ENCODE assay signal across 22 mouse cellular contexts in the genomic region with DNA sequence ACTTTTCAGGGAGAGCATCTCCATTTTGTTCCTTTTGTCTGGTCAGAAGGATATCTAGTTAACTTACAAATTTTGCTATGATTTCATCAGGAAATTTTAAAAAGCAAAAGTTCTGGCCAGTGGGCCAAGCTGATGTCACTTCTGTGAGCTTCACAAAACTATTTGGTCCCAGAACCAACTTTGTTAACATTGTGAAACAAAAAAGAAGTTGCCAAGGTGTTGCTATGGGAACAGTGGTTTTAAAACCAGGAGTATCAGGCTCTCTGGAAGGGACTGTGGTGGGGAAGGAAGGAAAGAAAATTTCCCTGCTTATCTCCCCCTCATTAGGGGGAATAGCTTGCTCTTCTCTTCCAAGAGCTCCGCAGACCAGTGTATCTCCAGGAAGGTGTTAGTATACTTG.
DNase-seq lines count a peak whose midpoint lies in the region; ATAC-seq and TF ChIP-seq lines count a peak whose summit lies in the region.
"Had no signal": no experiment of that assay in that cellular context is flagged by ENCODE, and none has a peak within 500 bp of the region (broad histone marks: within the 10 kb centered on the region; RNA-seq: fewer than 3 reads in every experiment).

No protein-coding gene starts in this region.

- no peak for TF ChIP-seq CTCF in lung, embryonic 14.5 days (IDR thresholded peaks at IDR 0.05; ENCODE audit: low read depth)
- TF ChIP-seq CTCF in stomach, postnatal 0 days (IDR thresholded peaks at IDR 0.05; ENCODE audit: low read depth): no peak

- H3K27me3 ChIP-seq in heart, embryonic 12.5 days (replicated peaks): no peaks in the 10 kb centered on the region
- no peaks in the 10 kb centered on the region for H3K27me3 ChIP-seq in lung, embryonic 14.5 days (ENCODE audit: insufficient read depth, low read length)
- no peaks in the 10 kb centered on the region for H3K27me3 ChIP-seq in stomach, postnatal 0 days (ENCODE audit: control insufficient read depth, insufficient read depth, low read length)
- H3K27me3 ChIP-seq in intestine, embryonic 16.5 days (replicated peaks; ENCODE audit: control insufficient read depth, insufficient read depth, low read length): no peaks in the 10 kb centered on the region
- H3K27me3 ChIP-seq: embryonic facial prominence, embryonic 12.5 days; liver, embryonic 13.5 days; lung, embryonic 15.5 days; midbrain, embryonic 15.5 days; neural tube, embryonic 12.5 days had no signal

- H3K9ac ChIP-seq in heart, embryonic 12.5 days: no peak overlapping the region
- H3K9ac ChIP-seq in lung, embryonic 14.5 days: no peak overlapping the region
- no peak overlapping the region for H3K9ac ChIP-seq in stomach, postnatal 0 days (ENCODE audit: low read length)
- no peak overlapping the region for H3K9ac ChIP-seq in intestine, embryonic 16.5 days (ENCODE audit: low read depth, low read length)
- H3K9ac ChIP-seq: embryonic facial prominence, embryonic 12.5 days; liver, embryonic 13.5 days; lung, embryonic 15.5 days; midbrain, embryonic 15.5 days; neural tube, embryonic 12.5 days had no signal

- no peak overlapping the region for H3K4me2 ChIP-seq in heart, embryonic 12.5 days
- H3K4me2 ChIP-seq in lung, embryonic 14.5 days: no peak overlapping the region
- no peak overlapping the region for H3K4me2 ChIP-seq in stomach, postnatal 0 days (replicated peaks; ENCODE audit: low read depth)
- no peak overlapping the region for H3K4me2 ChIP-seq in intestine, embryonic 16.5 days (ENCODE audit: low read depth, low read length)
- H3K4me2 ChIP-seq: embryonic facial prominence, embryonic 12.5 days; liver, embryonic 13.5 days; lung, embryonic 15.5 days; midbrain, embryonic 15.5 days; neural tube, embryonic 12.5 days had no signal

- no peak for TF ChIP-seq EP300 in stomach, postnatal 0 days (optimal IDR thresholded peaks at IDR 0.05)

- intact Hi-C loops in heart, postnatal 14 days (cut with DNase I): no loop called here
- intact Hi-C loops in heart, postnatal 25 days (cut with DNase I): no loop called here

- no peak for ATAC-seq in heart, embryonic 12.5 days (ENCODE audit: insufficient number of reproducible peaks, low FRiP score)
- no peak for ATAC-seq in lung, embryonic 14.5 days (ENCODE audit: insufficient read depth)
- no peak for ATAC-seq in stomach, postnatal 0 days (ENCODE audit: low FRiP score, low TSS enrichment)
- no peak for ATAC-seq in intestine, embryonic 16.5 days
- ATAC-seq: midbrain, embryonic 15.5 days had no signal

- 32% methylated on average over 1 of the region's 1 CpGs for WGBS in heart, embryonic 12.5 days
- WGBS in lung, embryonic 14.5 days: 54% methylated on average over 1 of the region's 1 CpGs
- WGBS in stomach, postnatal 0 days: 60% methylated on average over 1 of the region's 1 CpGs
- 75% methylated on average over 1 of the region's 1 CpGs for WGBS in intestine, embryonic 16.5 days

- no peak overlapping the region for H3K27ac ChIP-seq in heart, embryonic 12.5 days (ENCODE audit: poor library complexity, severe bottlenecking)
- no peak overlapping the region for H3K27ac ChIP-seq in lung, embryonic 14.5 days (ENCODE audit: low read depth)
- no peak overlapping the region for H3K27ac ChIP-seq in stomach, postnatal 0 days (replicated peaks)
- no peak overlapping the region for H3K27ac ChIP-seq in intestine, embryonic 16.5 days (ENCODE audit: low read length)
- H3K27ac ChIP-seq: embryonic facial prominence, embryonic 12.5 days; liver, embryonic 13.5 days; lung, embryonic 15.5 days; midbrain, embryonic 15.5 days; neural tube, embryonic 12.5 days had no signal

- H3K9me3 ChIP-seq in heart, embryonic 12.5 days (replicated peaks): 0 out of 2 replicates have a peak, but pooled peaks cover 5% of the 10 kb centered on the region
- no peaks in the 10 kb centered on the region for H3K9me3 ChIP-seq in lung, embryonic 14.5 days (ENCODE audit: low read depth, low read length)
- no peaks in the 10 kb centered on the region for H3K9me3 ChIP-seq in stomach, postnatal 0 days (ENCODE audit: control insufficient read depth, low read length)
- 0 out of 2 replicates have a peak, but pooled peaks cover 3% of the 10 kb centered on the region for H3K9me3 ChIP-seq in intestine, embryonic 16.5 days (ENCODE audit: control insufficient read depth, low read length)
- H3K9me3 ChIP-seq: embryonic facial prominence, embryonic 12.5 days; liver, embryonic 13.5 days; lung, embryonic 15.5 days; midbrain, embryonic 15.5 days; neural tube, embryonic 12.5 days had no signal

- peak; percentile 64 to 66 for DNase-seq in heart, adult 18-20 months
- DNase-seq in lung, embryonic 14.5 days: peak; percentile 18
- no peak for DNase-seq in lung, postnatal 4 days
- peak; percentile 17 to 47 for DNase-seq in heart, postnatal 14 days
- DNase-seq in heart, postnatal 25 days (ENCODE audit: low spot score): peak; percentile 10
- DNase-seq in stomach, postnatal 0 days (ENCODE audit: low spot score): no peak
- DNase-seq: adrenal gland, postnatal 10 days; cerebellum, adult 18-20 months; cerebellum, postnatal 25 days; gastrocnemius, postnatal 14 days; kidney, adult 18-20 months; kidney, postnatal 4 days; liver, embryonic 13.5 days; right cerebral cortex, postnatal 4 days; thymus, adult 2 months; thymus, postnatal 4 days had no signal

- H3K4me1 ChIP-seq in heart, embryonic 12.5 days (replicated peaks): 0 out of 2 replicates have a peak, but pooled peaks cover 7% of the 10 kb centered on the region
- H3K4me1 ChIP-seq in lung, embryonic 14.5 days (ENCODE audit: insufficient read depth): no peaks in the 10 kb centered on the region
- no peaks in the 10 kb centered on the region for H3K4me1 ChIP-seq in stomach, postnatal 0 days (replicated peaks; ENCODE audit: control insufficient read depth, insufficient read depth)
- 0 out of 2 replicates have a peak, but pooled peaks cover 4% of the 10 kb centered on the region for H3K4me1 ChIP-seq in intestine, embryonic 16.5 days (ENCODE audit: control insufficient read depth, insufficient read depth, low read length)
- H3K4me1 ChIP-seq: liver, embryonic 13.5 days; lung, embryonic 15.5 days; midbrain, embryonic 15.5 days; neural tube, embryonic 12.5 days had no signal

- no peaks in the 10 kb centered on the region for H3K36me3 ChIP-seq in heart, embryonic 12.5 days
- H3K36me3 ChIP-seq in lung, embryonic 14.5 days (ENCODE audit: insufficient read depth): no peaks in the 10 kb centered on the region
- no peaks in the 10 kb centered on the region for H3K36me3 ChIP-seq in stomach, postnatal 0 days (ENCODE audit: control insufficient read depth, insufficient read depth, low read length)
- H3K36me3 ChIP-seq in intestine, embryonic 16.5 days (ENCODE audit: control insufficient read depth, insufficient read depth, low read length): no peaks in the 10 kb centered on the region
- H3K36me3 ChIP-seq: embryonic facial prominence, embryonic 12.5 days; liver, embryonic 13.5 days; lung, embryonic 15.5 days; midbrain, embryonic 15.5 days; neural tube, embryonic 12.5 days had no signal

- no peak overlapping the region for H3K4me3 ChIP-seq in heart, embryonic 12.5 days
- H3K4me3 ChIP-seq in lung, embryonic 14.5 days (ENCODE audit: low read depth, low read length): no peak overlapping the region
- H3K4me3 ChIP-seq in stomach, postnatal 0 days (ENCODE audit: low read depth, low read length): no peak overlapping the region
- no peak overlapping the region for H3K4me3 ChIP-seq in intestine, embryonic 16.5 days (ENCODE audit: low read length)
- H3K4me3 ChIP-seq: embryonic facial prominence, embryonic 12.5 days; liver, embryonic 13.5 days; lung, embryonic 15.5 days; midbrain, embryonic 15.5 days; neural tube, embryonic 12.5 days had no signal

Comparison
In these comparisons a context has a peak if more than half of its experiments do, and no peak if none do; other contexts are left out.
1. DNase-seq: peak in heart, adult 18-20 months (2 of 2), lung, embryonic 14.5 days (single experiment), heart, postnatal 14 days (2 of 2) and heart, postnatal 25 days (single experiment); none in lung, postnatal 4 days (0 of 2) and stomach, postnatal 0 days (single experiment).